Mouse (Mus musculus): ENCODE results near the gene Arhgap24.

DNA sequence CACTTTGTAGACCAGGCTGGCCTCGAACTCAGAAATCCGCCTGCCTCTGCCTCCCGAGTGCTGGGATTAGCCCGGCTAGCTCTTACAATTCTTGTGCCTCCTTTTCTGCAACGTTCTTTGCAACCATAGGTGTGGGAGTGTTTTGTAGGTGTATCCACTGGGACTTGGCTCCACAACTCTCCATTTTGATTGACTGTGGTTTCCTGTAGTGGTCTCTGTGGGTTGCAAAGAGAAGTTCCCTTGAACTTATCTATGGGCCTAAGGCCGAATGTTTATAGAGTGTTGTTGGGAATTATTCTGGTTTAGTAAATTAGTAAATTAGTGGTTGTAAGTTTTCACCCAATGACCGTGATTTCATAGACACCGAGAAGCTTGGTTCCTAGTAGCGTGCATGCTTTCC is 33.8 kb upstream of the Arhgap24 start:
- TF ChIP-seq CTCF (conservative IDR thresholded peaks at IDR 0.05 in 1 of 2, IDR thresholded peaks at IDR 0.05 in 1 of 2; ENCODE audit: low read depth in 2 of 2, low read length in 2 of 2) (no peak), E2F4 (IDR thresholded peaks at IDR 0.05; ENCODE audit: insufficient replicate concordance, low read depth, low read length) (no peak), CHD2 (IDR thresholded peaks at IDR 0.05; ENCODE audit: low read length) (no peak), POLR2A (IDR thresholded peaks at IDR 0.05; ENCODE audit: low read depth, low read length) (no peak), TBP (conservative IDR thresholded peaks at IDR 0.05; ENCODE audit: low read depth, low read length) (no peak)
